Mouse (Mus musculus) erythroblast, embryonic 14.5 days (primary cell): ENCODE measurements around the gene Gpr176. TPM values are rescaled to one million over a fixed set of nuclear protein-coding genes. Genes with fewer than 3 reads are reported as not detected.
"Not testable (repeated sequence)": the region's sequence is repeated elsewhere in the genome, so short reads cannot be mapped to it uniquely, and the experiment has no call there.

Source experiments
- H3K27me3 ChIP-seq: 2 replicates; pipeline ENCODE4 v1.6.1; 2012; ENCODE audit warnings: inconsistent platforms; ENCODE audit not compliant: control insufficient read depth
- H3K36me3 ChIP-seq: 2 replicates; pipeline ENCODE4 v1.6.1; 2012; ENCODE audit warnings: mild to moderate bottlenecking, inconsistent platforms; ENCODE audit not compliant: control insufficient read depth
- H3K4me1 ChIP-seq: 2 replicates; pipeline ENCODE4 v1.6.1; 2012; ENCODE audit warnings: inconsistent platforms; ENCODE audit not compliant: control insufficient read depth
- H3K4me3 ChIP-seq: replicated peaks from 2 replicates; pipeline ENCODE3; 2012; ENCODE audit warnings: moderate library complexity, mild to moderate bottlenecking, inconsistent platforms
- H3K9me3 ChIP-seq: 2 replicates; pipeline ENCODE4 v1.6.1; 2012; ENCODE audit warnings: low read length, inconsistent platforms, mixed read lengths; ENCODE audit not compliant: control insufficient read depth
- GATA1 ChIP-seq: IDR thresholded peaks from 2 replicates; pipeline ENCODE4 v1.6.1; 2012; ENCODE audit warnings: low read length, inconsistent platforms, mixed read lengths
- TAL1 ChIP-seq: IDR thresholded peaks from 3 replicates; pipeline ENCODE4 v1.6.1; 2012; ENCODE audit warnings: low read length, inconsistent platforms, mixed read lengths
- polyA plus RNA-seq: library from polyadenylated mRNA; stranded (reverse); fragments of >175 nt; gene quantifications from 2 replicates; pipeline ENCODE4 v1.2.3, GENCODE M21; 2012

The Gpr176 gene
- polyA plus RNA-seq, 1 experiment: not detected

- Histone ChIP-seq H3K4me3 (no peak overlapping the region), H3K9me3 (peaks cover 2% of the 10 kb centered on the region; the same call in 1 of the 2 replicates), H3K36me3 (no peaks in the 10 kb centered on the region), H3K27me3 (no peaks in the 10 kb centered on the region), H3K4me1 (no peaks in the 10 kb centered on the region)
- no peak for TF ChIP-seq TAL1
- TF ChIP-seq GATA1: no peak
These were observed 79.6 kb downstream of the Gpr176 start for GRCm38 (mm10) chr2:118293583-118293982.

GRCm38 (mm10) chr2:118289066-118289460, 84.2 kb downstream of the Gpr176 start:
- H3K4me1 ChIP-seq, H3K4me3 ChIP-seq, H3K27me3 ChIP-seq: not testable (repeated sequence)

GRCm38 (mm10) chr2:118288326-118289065, 84.7 kb downstream of the Gpr176 start:
- no peak for TF ChIP-seq TAL1
- no peak for TF ChIP-seq GATA1
- no peaks in the 10 kb centered on the region for H3K4me1 ChIP-seq
- peaks cover 2% of the 10 kb centered on the region; the same call in 1 of the 2 replicates for H3K9me3 ChIP-seq
- H3K36me3 ChIP-seq: no peaks in the 10 kb centered on the region
- H3K4me3 ChIP-seq: no peak overlapping the region
- no peaks in the 10 kb centered on the region for H3K27me3 ChIP-seq

More at GRCm38 (mm10) chr2:118289066-118289460, 84.2 kb downstream of the Gpr176 start:
- H3K9me3 ChIP-seq, H3K36me3 ChIP-seq: not testable (repeated sequence)

DNA sequence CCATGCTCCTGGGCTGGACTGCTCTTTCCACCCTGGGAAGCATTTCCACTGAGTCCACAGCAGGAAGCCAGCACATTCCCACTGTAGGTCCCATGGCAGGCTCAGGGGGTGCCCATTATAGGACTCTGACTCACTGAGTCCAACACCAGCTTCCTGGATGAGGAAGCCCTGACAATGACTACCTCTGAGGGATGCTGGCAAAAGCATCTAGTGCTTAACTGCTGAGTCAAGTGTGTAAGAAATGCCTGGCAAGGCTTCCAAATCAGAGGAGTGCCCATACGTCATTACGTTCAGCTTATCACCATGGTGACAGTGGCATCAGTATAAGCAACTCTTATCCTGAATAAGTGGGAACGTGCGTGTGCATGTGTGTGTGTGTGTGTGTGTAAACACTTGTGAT, 85.5 kb downstream of the Gpr176 start:
- Histone ChIP-seq H3K4me3 (no peak overlapping the region), H3K27me3 (no peaks in the 10 kb centered on the region), H3K9me3 (peaks cover 2% of the 10 kb centered on the region; the same call in 1 of the 2 replicates), H3K36me3 (no peaks in the 10 kb centered on the region), H3K4me1 (no peaks in the 10 kb centered on the region)
- TF ChIP-seq GATA1 (no peak), TAL1 (no peak)

DNA sequence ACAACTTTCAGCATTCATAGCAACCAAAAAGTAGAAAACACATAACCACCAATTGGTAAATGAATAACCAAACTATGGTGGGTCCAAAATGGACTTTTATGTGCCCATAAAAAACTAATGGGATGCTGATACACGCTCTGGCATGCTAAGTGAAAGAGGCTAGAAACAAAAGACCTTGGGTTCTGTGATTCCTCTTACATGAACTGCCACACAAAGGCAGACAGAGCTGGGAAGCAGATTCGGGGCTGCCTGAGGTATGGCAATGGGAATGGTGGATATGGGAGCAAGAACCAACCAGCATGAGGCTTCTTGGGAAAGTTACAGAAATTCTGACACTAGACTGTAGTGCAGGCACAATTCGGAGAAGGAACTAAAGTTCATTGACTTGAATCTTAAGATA, 90.8 kb downstream of the Gpr176 start:
- Histone ChIP-seq H3K36me3 (no peaks in the 10 kb centered on the region), H3K27me3 (no peaks in the 10 kb centered on the region), H3K4me1 (no peaks in the 10 kb centered on the region), H3K9me3 (no peaks in the 10 kb centered on the region), H3K4me3 (no peak overlapping the region)
- TF ChIP-seq TAL1 (no peak), GATA1 (no peak)

- no peak for TF ChIP-seq GATA1
- TF ChIP-seq TAL1: no peak
- no peaks in the 10 kb centered on the region for H3K4me1 ChIP-seq
- H3K27me3 ChIP-seq: no peaks in the 10 kb centered on the region
- no peak overlapping the region for H3K4me3 ChIP-seq
- H3K9me3 ChIP-seq: no peaks in the 10 kb centered on the region
- no peaks in the 10 kb centered on the region for H3K36me3 ChIP-seq
These were observed 95.0 kb downstream of the Gpr176 start for GRCm38 (mm10) chr2:118278249-118278648.

DNA sequence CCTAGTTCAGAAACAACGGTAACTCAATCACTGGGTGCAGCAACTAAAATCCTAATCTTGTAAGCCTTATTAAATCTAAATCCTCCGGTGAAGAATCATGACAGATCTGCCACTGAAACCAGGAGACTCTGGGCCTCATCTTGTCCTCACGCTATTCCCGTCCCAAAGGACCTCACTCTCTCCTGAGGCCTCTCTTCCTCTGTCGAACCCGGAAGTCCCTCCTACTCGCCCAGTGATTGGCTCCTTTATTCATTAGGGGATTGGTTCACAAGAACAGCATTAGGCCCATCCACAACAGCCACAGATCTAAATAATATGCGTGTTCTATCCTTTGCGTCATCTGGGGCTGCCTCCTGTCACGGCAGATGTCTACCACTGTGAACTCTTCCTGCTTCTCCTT, 101.6 kb downstream of the Gpr176 start:
- Histone ChIP-seq H3K9me3 (no peaks in the 10 kb centered on the region), H3K4me1 (no peaks in the 10 kb centered on the region), H3K4me3 (no peak overlapping the region), H3K27me3 (no peaks in the 10 kb centered on the region), H3K36me3 (no peaks in the 10 kb centered on the region)
- TF ChIP-seq GATA1 (no peak), TAL1 (no peak)

DNA sequence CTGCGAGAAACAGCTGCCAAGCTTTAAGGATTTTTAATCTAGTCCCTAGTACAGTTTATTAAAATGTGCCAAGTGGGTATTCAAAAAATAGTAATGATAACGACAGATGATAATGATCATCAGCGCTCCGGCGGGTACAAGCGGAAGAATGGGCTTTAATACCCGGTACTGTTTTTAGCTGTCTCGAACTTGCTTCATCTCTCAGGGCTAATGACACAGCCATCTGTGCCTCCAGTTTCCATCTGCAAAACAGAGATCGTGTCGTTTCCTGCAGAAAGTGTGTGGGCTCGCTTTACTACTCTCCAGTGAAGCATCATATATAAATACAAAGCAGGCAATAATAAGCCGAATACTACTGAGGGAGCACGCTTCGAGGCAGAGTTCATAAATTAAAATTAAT, 103.0 kb downstream of the Gpr176 start:
- H3K4me3 ChIP-seq: no peak overlapping the region
- TF ChIP-seq TAL1 (no peak), GATA1 (no peak)
- no peaks in the 10 kb centered on the region for H3K36me3 ChIP-seq
- H3K9me3 ChIP-seq: 0 out of 2 replicates have a peak, but pooled peaks cover 2% of the 10 kb centered on the region
- no peaks in the 10 kb centered on the region for H3K4me1 ChIP-seq
- no peaks in the 10 kb centered on the region for H3K27me3 ChIP-seq

DNA sequence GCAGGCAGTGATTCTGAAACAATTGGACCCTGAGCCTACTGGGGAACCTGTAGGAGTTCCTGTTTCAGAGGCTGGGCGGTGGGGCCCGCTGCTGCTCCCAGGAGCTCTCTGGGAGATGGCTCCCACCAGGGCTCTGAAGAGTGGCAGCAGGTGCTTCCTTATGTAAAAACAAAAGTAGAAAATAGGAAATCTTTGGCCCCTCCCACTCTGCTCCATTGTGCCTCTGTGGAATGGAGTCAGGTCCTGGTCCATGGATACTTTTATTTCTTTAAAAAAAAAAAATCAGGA, 109.4 kb downstream of the Gpr176 start:
- no peak for TF ChIP-seq GATA1
- no peak for TF ChIP-seq TAL1
- H3K4me1 ChIP-seq: no peaks in the 10 kb centered on the region
- no peak overlapping the region for H3K4me3 ChIP-seq
- H3K9me3 ChIP-seq: 0 out of 2 replicates have a peak, but pooled peaks cover 2% of the 10 kb centered on the region
- H3K27me3 ChIP-seq: no peaks in the 10 kb centered on the region
- H3K36me3 ChIP-seq: no peaks in the 10 kb centered on the region

DNA sequence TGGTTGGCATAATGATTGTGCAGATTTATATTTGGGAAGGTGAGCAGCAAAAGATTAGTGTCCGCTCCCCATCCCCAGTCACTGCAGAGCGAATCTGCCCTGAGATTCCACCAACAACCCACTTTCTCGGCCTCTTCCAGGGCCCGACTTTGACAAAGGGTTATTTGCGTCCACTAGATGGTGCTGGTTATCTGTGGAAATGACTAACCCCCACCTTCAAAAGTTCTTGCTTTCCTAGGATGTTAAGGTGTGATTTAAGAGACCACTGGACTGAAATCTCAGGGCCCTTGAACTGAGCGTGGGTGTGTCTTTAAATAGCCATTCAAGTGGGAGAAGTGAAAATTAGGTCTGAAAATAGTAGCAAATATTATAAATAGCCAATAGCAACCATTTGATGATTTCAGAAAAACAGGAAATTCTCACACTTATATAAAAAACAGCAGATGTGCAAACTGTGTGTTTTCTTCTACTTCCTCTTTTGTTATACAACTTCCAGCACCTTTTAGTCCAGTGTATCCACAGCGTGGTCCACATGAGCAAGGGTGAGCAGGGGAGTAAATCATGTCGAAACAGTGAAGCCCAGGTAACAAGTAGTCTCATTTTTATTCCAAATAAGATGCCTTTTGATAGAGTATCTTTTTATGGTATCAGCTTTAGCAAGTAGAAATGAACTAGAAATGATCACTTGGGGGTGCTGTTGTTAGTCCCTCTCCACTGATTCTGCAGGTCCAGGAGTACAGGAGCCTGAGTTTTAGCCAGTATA, 109.9 kb downstream of the Gpr176 start:
- TF ChIP-seq TAL1: no peak
- no peak for TF ChIP-seq GATA1
- H3K27me3 ChIP-seq: no peaks in the 10 kb centered on the region
- no peaks in the 10 kb centered on the region for H3K4me1 ChIP-seq
- 0 out of 2 replicates have a peak, but pooled peaks cover 2% of the 10 kb centered on the region for H3K9me3 ChIP-seq
- no peaks in the 10 kb centered on the region for H3K36me3 ChIP-seq
- H3K4me3 ChIP-seq: no peak overlapping the region
